Mouse (Mus musculus) neural tube, embryonic 15.5 days (tissue): ENCODE results near the gene Olfr1367. TPM values are rescaled to one million over a fixed set of nuclear protein-coding genes. Genes with fewer than 3 reads are reported as not detected.

Experiments used
- ATAC-seq: fragments of 200-750 bp; cut with Nextera tagmentation; 2 replicates; pipeline ENCODE4 v1.8.0; 2017; ENCODE audit warnings: mild to moderate bottlenecking, moderate TSS enrichment, moderate library complexity; ENCODE audit not compliant: low FRiP score
- H3K27ac ChIP-seq: fragments of 300-500 bp; sonication (generic); replicated peaks from 2 replicates; pipeline ENCODE4 v1.5.1; 2015; ENCODE audit warnings: mild to moderate bottlenecking, inconsistent platforms
- H3K27me3 ChIP-seq: fragments of 300-500 bp; sonication (generic); replicated peaks from 2 replicates; pipeline ENCODE4 v1.6.1; 2015; ENCODE audit warnings: inconsistent platforms
- H3K36me3 ChIP-seq: fragments of 300-500 bp; sonication (generic); 2 replicates; pipeline ENCODE4 v1.6.1; 2015; ENCODE audit warnings: inconsistent platforms
- H3K4me1 ChIP-seq: fragments of 300-500 bp; sonication (generic); 2 replicates; pipeline ENCODE4 v1.6.1; 2015; ENCODE audit warnings: inconsistent platforms
- H3K4me2 ChIP-seq: fragments of 300-500 bp; sonication (generic); 2 replicates; pipeline ENCODE4 v1.6.1; 2015; ENCODE audit warnings: inconsistent platforms, mild to moderate bottlenecking, moderate library complexity
- H3K4me3 ChIP-seq: fragments of 300-500 bp; sonication (generic); replicated peaks from 2 replicates; pipeline ENCODE4 v1.5.1; 2015; ENCODE audit warnings: mild to moderate bottlenecking, inconsistent platforms
- H3K9ac ChIP-seq: fragments of 300-500 bp; sonication (generic); replicated peaks from 2 replicates; pipeline ENCODE4 v1.6.1; 2015; ENCODE audit warnings: mild to moderate bottlenecking, inconsistent platforms
- H3K9me3 ChIP-seq: fragments of 300-500 bp; sonication (generic); replicated peaks from 2 replicates; pipeline ENCODE4 v1.6.1; 2016; ENCODE audit warnings: inconsistent platforms
- WGBS: fragments of 180-500 bp; shearing (Covaris S2); methylation state at CpG from one replicate; pipeline ENCODE4 v1.1.7; 2015; ENCODE audit warnings: mixed read lengths; 5-methylcytosine and 5-hydroxymethylcytosine counted together
- polyA plus RNA-seq: library from polyadenylated mRNA; unstranded; fragments of >200 nt; fragmentation: Nextera tagmentation; extraction: Ambion mirVana; gene quantifications from 2 replicates; pipeline ENCODE4 v1.2.1, GENCODE M21; 2015

Gene Olfr1367
- not detected in 2 replicates for polyA plus RNA-seq

DNA sequence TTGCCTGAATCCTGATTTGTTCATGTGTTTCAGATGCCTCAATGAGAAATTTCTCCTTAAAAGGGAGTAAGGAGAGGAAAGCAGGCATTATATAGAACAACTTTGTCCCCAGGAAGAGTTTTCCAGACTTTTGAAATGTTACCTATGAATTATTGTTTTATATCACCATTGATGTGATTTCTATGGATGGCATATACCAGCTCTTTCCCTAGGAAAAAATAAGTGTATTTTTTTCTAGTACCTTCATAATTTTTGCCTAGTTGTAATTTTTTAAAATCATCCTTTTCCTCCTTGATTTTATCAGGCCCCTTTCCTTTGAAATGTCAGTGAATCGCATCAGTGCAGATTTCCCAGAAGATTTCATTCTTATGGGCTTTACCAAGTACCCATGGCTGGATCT lies at the start of gene Olfr1367:
TSS of gene Olfr1367 (plus strand) at position 301 of the 400 bp plus-strand sequence.
- no peak within 1 kb of the TSS for H3K4me3 ChIP-seq
- H3K27ac ChIP-seq, result no peak within 1 kb of the TSS
- H3K4me1 ChIP-seq, result no peaks in the 10 kb centered on the region
- no peaks in the 10 kb centered on the region for H3K36me3 ChIP-seq
- WGBS, result 89% methylated on average over 1 of the region's 1 CpGs
- H3K9ac ChIP-seq, result no peak within 1 kb of the TSS
- no peaks in the 10 kb centered on the region for H3K27me3 ChIP-seq
- H3K4me2 ChIP-seq, result no peak within 1 kb of the TSS
- no peak for ATAC-seq
- H3K9me3 ChIP-seq, result no peaks in the 10 kb centered on the region

DNA sequence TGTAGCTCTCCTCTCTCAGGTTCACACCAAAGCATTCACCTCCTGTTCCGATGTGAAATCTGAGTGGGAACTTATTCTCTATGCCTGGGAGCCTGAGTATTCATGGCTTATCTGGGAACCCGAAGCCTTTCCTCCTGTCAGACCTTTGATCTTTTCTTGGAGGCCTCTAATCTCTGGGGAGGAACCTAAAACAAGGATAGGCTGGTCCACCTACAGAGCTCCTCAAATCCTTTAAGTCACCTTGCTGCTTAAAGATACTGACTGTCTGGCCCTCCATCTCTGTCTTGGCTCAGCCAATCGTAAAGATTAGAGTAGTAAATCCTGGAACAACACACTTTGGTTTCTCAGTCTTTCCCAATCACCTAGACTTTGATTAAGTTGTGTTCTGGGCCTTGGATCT lies 48.2 kb upstream of the Olfr1367 start:
- H3K4me1 ChIP-seq, result no peaks in the 10 kb centered on the region
- H3K4me2 ChIP-seq, result no peak overlapping the region
- H3K27ac ChIP-seq, result no peak overlapping the region
- no peak overlapping the region for H3K9ac ChIP-seq
- no peaks in the 10 kb centered on the region for H3K36me3 ChIP-seq
- H3K4me3 ChIP-seq, result no peak overlapping the region
- 51% methylated on average over 3 of the region's 3 CpGs for WGBS
- no peaks in the 10 kb centered on the region for H3K9me3 ChIP-seq
- no peak for ATAC-seq
- no peaks in the 10 kb centered on the region for H3K27me3 ChIP-seq

DNA sequence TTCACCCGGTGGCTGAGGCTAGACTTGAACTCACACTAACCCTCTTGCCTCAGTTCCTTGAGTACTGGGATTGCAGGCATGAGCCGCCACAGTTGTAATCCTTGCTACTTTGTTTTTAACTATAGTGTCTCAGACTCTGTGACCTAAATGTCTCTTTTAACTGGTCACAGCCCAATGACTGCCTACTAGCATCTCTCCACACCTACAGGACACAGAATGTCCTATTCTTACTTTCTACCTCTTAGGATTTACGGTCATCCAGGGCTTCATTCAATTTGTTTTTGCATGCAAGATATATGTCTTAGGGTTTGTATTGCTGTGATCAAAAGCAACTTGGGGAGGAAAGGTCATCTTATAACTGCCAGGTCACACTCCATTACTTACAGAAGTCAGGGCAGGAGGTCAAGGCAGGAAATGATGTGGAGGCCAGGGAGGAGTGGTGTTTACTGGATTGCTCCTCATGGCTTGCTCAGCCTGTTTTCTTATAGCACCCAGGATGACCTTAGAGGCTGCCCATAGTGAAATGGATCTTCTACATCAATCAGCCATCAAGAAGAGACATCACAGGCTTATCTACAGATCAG lies 42.1 kb upstream of the Olfr1367 start:
- no peak for ATAC-seq
- Histone ChIP-seq H3K4me1 (no peaks in the 10 kb centered on the region), H3K27me3 (no peaks in the 10 kb centered on the region), H3K9me3 (no peaks in the 10 kb centered on the region), H3K4me2 (no peak overlapping the region), H3K4me3 (no peak overlapping the region), H3K36me3 (no peaks in the 10 kb centered on the region), H3K9ac (no peak overlapping the region), H3K27ac (no peak overlapping the region)
- 85% methylated on average over 3 of the region's 3 CpGs for WGBS

DNA sequence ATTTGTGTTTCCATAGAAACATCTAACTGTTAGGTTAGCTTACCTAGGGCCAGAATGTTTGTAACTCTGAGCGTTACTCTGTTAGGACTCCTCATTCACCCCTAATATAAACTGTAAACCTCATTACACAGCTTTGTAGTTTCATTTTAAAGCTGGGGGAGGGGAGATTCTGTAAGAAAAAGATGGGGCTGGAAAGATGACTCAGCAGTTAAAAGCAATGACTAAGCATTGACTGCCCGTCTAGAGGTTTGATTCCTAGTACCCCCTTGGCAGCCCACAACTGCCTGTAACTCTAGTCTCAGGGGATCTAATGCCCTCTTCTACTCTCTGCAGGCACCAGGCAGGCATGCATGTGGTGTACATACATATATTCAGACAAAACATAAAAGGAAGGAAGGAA lies 36.9 kb upstream of the Olfr1367 start:
- WGBS, result 82% methylated on average over 2 of the region's 2 CpGs

DNA sequence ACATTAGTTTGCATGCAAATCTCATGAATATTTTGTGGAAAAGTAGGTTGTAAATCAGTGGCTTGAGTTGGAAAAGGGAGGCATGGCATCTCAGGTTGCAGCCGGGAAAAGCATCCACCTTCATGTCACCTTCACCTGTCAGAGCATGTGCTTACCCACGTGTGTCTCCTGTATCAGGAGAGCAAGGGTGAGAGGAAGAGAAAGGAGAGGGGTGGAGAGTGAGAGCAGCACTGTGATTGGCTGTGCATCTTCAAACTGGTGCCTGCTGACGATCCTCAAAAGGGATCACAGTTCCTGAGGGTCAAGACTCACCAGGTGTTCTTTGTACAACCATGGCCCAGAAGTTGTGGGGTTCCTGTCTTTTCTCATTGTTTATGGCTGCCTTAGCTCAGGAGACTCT lies 34.8 kb upstream of the Olfr1367 start, which contains the start of gene Gpx6:
TSS of gene Gpx6 (plus strand) at position 200 of the 400 bp plus-strand sequence.
- no peak for ATAC-seq
- Histone ChIP-seq H3K27me3 (no peaks in the 10 kb centered on the region), H3K4me1 (no peaks in the 10 kb centered on the region), H3K9me3 (no peaks in the 10 kb centered on the region), H3K36me3 (no peaks in the 10 kb centered on the region), H3K4me3 (no peak within 1 kb of the TSS), H3K27ac (no peak within 1 kb of the TSS), H3K9ac (no peak within 1 kb of the TSS), H3K4me2 (no peak within 1 kb of the TSS)
- 23% methylated on average over 3 of the region's 3 CpGs for WGBS

More for the DNA sequence above, 36.9 kb upstream of the Olfr1367 start:
- Histone ChIP-seq H3K4me3 (no peak overlapping the region), H3K36me3 (no peaks in the 10 kb centered on the region), H3K4me1 (no peaks in the 10 kb centered on the region), H3K27ac (no peak overlapping the region), H3K9me3 (no peaks in the 10 kb centered on the region), H3K4me2 (no peak overlapping the region), H3K27me3 (no peaks in the 10 kb centered on the region), H3K9ac (no peak overlapping the region)
- no peak for ATAC-seq

DNA sequence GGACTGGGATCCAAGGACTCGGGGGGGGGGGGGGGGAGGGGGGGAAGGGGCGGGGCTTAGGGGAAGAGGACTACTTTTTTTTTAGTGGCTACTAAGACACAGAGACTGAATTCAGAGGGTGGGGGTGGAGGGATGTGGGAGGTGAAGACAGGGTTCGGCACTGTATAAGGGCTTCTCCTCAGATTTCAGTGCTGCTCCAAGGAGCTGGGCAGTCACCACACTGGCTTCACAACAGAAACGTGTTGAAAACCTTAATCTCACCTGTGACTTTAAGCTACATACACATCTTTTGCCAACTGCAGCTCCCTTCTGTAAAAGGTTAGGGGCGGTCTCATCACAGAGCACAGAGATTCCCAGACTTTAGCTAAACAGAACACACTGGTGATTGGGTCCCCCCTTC lies 33.9 kb upstream of the Olfr1367 start:
- Histone ChIP-seq H3K36me3 (no peaks in the 10 kb centered on the region), H3K9ac (no peak overlapping the region), H3K27ac (no peak overlapping the region), H3K9me3 (no peaks in the 10 kb centered on the region), H3K4me2 (no peak overlapping the region), H3K27me3 (no peaks in the 10 kb centered on the region), H3K4me3 (no peak overlapping the region), H3K4me1 (no peaks in the 10 kb centered on the region)
- 66% methylated on average over 3 of the region's 5 CpGs for WGBS
- ATAC-seq, result no peak

DNA sequence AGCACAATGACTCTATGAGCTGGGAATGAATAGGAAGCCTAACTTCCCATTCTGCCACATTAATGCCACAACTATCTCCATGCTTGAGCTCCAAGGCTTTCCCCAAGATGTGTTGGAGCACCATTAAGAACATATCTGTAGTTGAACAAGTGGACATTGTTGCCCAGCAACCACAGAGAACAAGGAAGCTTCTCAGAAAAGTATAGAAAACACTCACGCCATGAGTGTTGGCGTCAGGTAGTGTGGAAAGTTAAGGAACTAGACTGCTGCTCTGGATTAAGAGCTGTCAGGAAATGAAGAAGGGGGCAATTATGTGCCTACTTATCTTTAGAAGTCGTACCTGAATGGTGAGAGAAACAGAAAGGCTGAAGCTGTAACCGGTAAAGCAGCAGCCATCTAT lies 32.8 kb upstream of the Olfr1367 start:
- no peaks in the 10 kb centered on the region for H3K27me3 ChIP-seq
- no peak overlapping the region for H3K27ac ChIP-seq
- WGBS, result 88% methylated on average over 4 of the region's 4 CpGs
- no peaks in the 10 kb centered on the region for H3K4me1 ChIP-seq
- H3K4me3 ChIP-seq, result no peak overlapping the region
- H3K9me3 ChIP-seq, result no peaks in the 10 kb centered on the region
- H3K9ac ChIP-seq, result no peak overlapping the region
- ATAC-seq, result no peak
- H3K36me3 ChIP-seq, result no peaks in the 10 kb centered on the region
- no peak overlapping the region for H3K4me2 ChIP-seq

DNA sequence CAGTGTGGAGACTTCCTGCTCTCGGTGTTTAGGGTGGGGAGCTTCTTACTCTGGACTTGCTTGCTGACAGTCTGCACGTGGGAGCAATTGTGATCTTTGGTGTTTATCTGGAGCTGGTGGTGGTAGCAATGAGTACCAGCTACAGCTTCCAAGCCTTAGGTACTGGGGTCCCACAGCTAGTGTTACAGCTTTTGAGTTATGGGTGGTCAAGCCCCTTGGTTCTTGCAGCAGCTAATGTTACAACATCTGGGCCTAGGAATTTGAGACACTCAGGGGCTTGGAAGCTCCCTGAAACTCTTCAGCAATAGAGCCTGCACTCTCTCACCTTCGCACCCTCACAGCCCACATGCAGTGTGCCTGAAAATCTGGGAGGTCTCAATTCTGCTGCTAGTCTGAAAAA lies 26.4 kb upstream of the Olfr1367 start:
- Histone ChIP-seq H3K27ac (no peak overlapping the region), H3K36me3 (no peaks in the 10 kb centered on the region), H3K9me3 (no peaks in the 10 kb centered on the region), H3K4me3 (no peak overlapping the region), H3K4me2 (no peak overlapping the region), H3K9ac (no peak overlapping the region), H3K27me3 (peaks cover 12% of the 10 kb centered on the region; the same call in 1 of the 2 replicates), H3K4me1 (peaks cover 6% of the 10 kb centered on the region; the same call in 1 of the 2 replicates)
- ATAC-seq, result no peak
- WGBS, result 74% methylated on average over 3 of the region's 3 CpGs

DNA sequence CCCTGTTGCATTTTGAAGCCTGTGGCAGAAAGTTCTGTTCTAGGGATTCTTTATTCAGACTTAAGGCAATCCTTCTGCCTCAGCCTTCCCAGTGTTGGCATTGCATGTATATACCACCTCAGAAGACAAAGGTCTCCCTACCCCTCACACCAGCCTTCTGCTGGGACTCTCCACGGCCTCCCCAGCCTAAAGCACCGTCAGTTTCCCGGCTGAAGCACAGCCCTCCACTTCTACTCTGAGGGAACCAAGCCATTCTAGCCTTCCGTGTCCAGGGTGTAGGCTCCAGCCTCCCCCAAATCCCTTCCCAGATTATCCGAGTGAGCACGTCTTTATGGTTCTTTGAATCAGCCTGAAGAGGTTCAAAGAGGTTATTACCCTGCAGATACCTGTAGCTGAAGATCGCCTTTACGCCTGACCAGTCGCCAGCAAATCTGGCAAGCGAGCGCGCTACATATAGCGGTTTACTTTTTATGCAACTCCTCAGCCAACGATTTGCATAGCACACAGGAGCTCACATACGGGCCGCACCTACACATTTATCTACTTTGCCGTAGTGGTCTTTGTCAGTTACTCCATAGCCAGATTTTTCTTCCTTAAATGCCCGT lies 24.7 kb upstream of the Olfr1367 start:
- H3K9ac ChIP-seq, result peak overlapping the region; percentile 24; the same call in 1 of the 2 replicates
- peaks cover 9% of the 10 kb centered on the region for H3K4me1 ChIP-seq

DNA sequence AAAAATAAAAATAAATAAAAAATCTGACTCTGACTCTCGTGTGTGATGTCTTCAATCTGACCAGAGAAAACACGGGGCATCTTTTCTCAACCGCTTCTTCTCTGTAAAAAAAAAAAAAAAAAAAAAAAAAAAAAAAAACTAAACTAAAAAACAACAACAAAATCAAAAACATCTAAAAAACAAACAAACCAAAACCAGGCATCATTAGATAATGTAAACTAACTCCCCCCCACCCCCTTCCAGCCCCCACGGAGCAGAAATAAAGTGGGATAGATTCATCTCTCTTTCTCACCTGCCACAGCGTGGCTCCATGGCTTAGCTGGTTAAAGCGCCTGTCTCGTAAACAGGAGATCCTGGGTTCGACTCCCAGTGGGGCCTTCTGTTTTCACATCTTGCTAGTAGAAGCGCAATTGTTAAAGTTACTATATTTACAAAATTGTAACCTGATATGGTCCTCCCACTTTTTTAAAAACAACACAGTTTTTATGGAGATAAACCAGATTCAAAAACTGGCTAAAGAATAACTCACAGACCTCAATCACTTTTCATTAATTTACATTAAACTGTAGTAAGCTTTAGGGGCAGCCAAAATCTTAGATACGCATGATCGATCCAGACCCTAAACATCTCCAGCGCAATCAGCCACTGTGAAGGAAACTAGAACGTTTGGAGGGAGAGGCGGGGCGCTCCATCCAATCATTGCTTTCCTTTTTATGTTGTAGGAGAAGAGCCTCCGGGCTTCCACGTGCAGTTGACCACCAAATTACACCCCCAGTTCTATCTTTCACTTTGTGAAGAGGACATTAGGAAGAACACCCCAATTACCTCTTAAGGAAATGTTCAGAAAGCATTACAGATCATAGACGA lies 24.0 kb upstream of the Olfr1367 start:
- ATAC-seq, result no peak; the same call in 1 of the 2 replicates
- H3K4me3 ChIP-seq, result peak overlapping the region; percentile 40
- peak overlapping the region; percentile 24; the same call in 1 of the 2 replicates for H3K9ac ChIP-seq

More for the DNA sequence above, 24.7 kb upstream of the Olfr1367 start:
- WGBS, result 2% methylated on average over 18 of the region's 18 CpGs
- Histone ChIP-seq H3K4me2 (peak overlapping the region; percentile 55), H3K9me3 (no peaks in the 10 kb centered on the region), H3K27me3 (peaks cover 12% of the 10 kb centered on the region; the same call in 1 of the 2 replicates), H3K36me3 (no peaks in the 10 kb centered on the region), H3K4me3 (peak overlapping the region; percentile 40), H3K27ac (no peak overlapping the region)
- peak; percentile 32; the same call in 1 of the 2 replicates for ATAC-seq

DNA sequence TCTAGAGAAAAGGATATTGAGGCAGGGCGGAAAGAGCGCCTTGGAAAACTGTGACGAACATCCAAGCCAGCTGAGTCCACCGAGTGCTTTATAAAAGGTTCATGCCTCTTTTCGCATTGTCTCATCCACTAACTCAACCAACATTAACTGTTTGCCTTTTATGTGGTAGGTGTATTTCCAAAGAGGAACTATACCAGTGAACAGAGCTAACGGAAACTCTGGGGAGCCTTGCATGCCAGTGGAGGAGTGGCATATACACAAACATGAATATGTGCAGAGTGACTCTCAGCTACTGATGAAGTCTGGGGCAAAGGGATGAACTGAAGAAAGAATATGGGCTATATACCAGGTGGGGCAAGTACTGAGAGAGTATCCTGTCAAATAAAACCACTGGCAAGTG lies 23.3 kb upstream of the Olfr1367 start:
- Histone ChIP-seq H3K27ac (no peak overlapping the region), H3K4me2 (peak overlapping the region; percentile 55), H3K27me3 (peaks cover 16% of the 10 kb centered on the region; the same call in 1 of the 2 replicates), H3K36me3 (no peaks in the 10 kb centered on the region), H3K4me1 (peaks cover 16% of the 10 kb centered on the region), H3K4me3 (no peak overlapping the region), H3K9me3 (no peaks in the 10 kb centered on the region), H3K9ac (no peak overlapping the region)
- 62% methylated on average over 6 of the region's 6 CpGs for WGBS
- no peak for ATAC-seq

More for the DNA sequence above, 24.0 kb upstream of the Olfr1367 start:
- Histone ChIP-seq H3K27me3 (peaks cover 12% of the 10 kb centered on the region; the same call in 1 of the 2 replicates), H3K36me3 (no peaks in the 10 kb centered on the region), H3K27ac (no peak overlapping the region), H3K4me1 (peaks cover 16% of the 10 kb centered on the region), H3K4me2 (peak overlapping the region; percentile 55), H3K9me3 (no peaks in the 10 kb centered on the region)
- WGBS, result 19% methylated on average over 18 of the region's 18 CpGs
